Mouse (Mus musculus) liver, postnatal 0 days (tissue): ENCODE data around the gene Ajuba. TPM values are rescaled to one million over a fixed set of nuclear protein-coding genes. Genes with fewer than 3 reads are reported as not detected.

Source experiments
- ATAC-seq: fragments of 200-750 bp; cut with Nextera tagmentation; 2 replicates; pipeline ENCODE4 v1.8.0; 2017; ENCODE audit warnings: mild to moderate bottlenecking, moderate library complexity
- DNase-seq: peaks from one replicate; pipeline ENCODE4 v3.0.0-alpha.2; 2016
- H3K27ac ChIP-seq: fragments of 300-500 bp; sonication (generic); 2 replicates; pipeline ENCODE4 v1.5.1; 2014; ENCODE audit warnings: antibody characterized with exemption, moderate library complexity, mild to moderate bottlenecking, low read depth
- H3K27me3 ChIP-seq: fragments of 300-500 bp; sonication (generic); 2 replicates; pipeline ENCODE4 v1.6.1; 2014; ENCODE audit warnings: low read length, control low read depth, mixed read lengths; ENCODE audit not compliant: insufficient read depth
- H3K36me3 ChIP-seq: fragments of 300-500 bp; sonication (generic); replicated peaks from 2 replicates; pipeline ENCODE4 v1.6.1; 2014; ENCODE audit warnings: mild to moderate bottlenecking, control low read depth, low read length, moderate library complexity, mixed read lengths; ENCODE audit not compliant: insufficient read depth
- H3K4me1 ChIP-seq: fragments of 300-500 bp; sonication (generic); 2 replicates; pipeline ENCODE4 v1.6.1; 2014; ENCODE audit warnings: antibody characterized with exemption, mild to moderate bottlenecking, control low read depth; ENCODE audit not compliant: insufficient read depth
- H3K4me2 ChIP-seq: fragments of 300-500 bp; sonication (generic); 2 replicates; pipeline ENCODE4 v1.6.1; 2014; ENCODE audit warnings: low read depth, mild to moderate bottlenecking, low read length, moderate library complexity, mixed read lengths
- H3K4me3 ChIP-seq: fragments of 300-500 bp; sonication (generic); 2 replicates; pipeline ENCODE4 v1.5.1; 2014; ENCODE audit warnings: low read depth, low read length
- H3K9ac ChIP-seq: fragments of 300-500 bp; sonication (generic); replicated peaks from 2 replicates; pipeline ENCODE4 v1.6.1; 2014; ENCODE audit warnings: mild to moderate bottlenecking, moderate library complexity
- H3K9me3 ChIP-seq: fragments of 300-500 bp; sonication (generic); 2 replicates; pipeline ENCODE4 v1.6.1; 2016; ENCODE audit warnings: mild to moderate bottlenecking, control low read depth, low read length, mixed read lengths
- CTCF ChIP-seq: sonication (generic); IDR thresholded peaks from 2 replicates; pipeline ENCODE4 v1.5.1; 2016; ENCODE audit warnings: antibody characterized with exemption, low read depth
- EP300 ChIP-seq: IDR thresholded peaks from 2 replicates; pipeline ENCODE4 v1.6.1; 2016; ENCODE audit warnings: antibody characterized with exemption, low read depth, mild to moderate bottlenecking
- WGBS: fragments of 180-500 bp; shearing (Covaris S2); extraction: QIAGEN DNeasy Blood & Tissue Kit; methylation state at CpG from one replicate; pipeline ENCODE4 v1.1.7; 2014; ENCODE audit not compliant: insufficient replicate concordance; 5-methylcytosine and 5-hydroxymethylcytosine counted together
- polyA plus RNA-seq: library from polyadenylated mRNA; unstranded; fragments of >200 nt; fragmentation: Nextera tagmentation; extraction: Ambion mirVana; gene quantifications from 2 replicates; pipeline ENCODE4 v1.2.1, GENCODE M21; 2015

The Ajuba gene
- 6.6 and 11.1 TPM in 2 replicates for polyA plus RNA-seq

DNA sequence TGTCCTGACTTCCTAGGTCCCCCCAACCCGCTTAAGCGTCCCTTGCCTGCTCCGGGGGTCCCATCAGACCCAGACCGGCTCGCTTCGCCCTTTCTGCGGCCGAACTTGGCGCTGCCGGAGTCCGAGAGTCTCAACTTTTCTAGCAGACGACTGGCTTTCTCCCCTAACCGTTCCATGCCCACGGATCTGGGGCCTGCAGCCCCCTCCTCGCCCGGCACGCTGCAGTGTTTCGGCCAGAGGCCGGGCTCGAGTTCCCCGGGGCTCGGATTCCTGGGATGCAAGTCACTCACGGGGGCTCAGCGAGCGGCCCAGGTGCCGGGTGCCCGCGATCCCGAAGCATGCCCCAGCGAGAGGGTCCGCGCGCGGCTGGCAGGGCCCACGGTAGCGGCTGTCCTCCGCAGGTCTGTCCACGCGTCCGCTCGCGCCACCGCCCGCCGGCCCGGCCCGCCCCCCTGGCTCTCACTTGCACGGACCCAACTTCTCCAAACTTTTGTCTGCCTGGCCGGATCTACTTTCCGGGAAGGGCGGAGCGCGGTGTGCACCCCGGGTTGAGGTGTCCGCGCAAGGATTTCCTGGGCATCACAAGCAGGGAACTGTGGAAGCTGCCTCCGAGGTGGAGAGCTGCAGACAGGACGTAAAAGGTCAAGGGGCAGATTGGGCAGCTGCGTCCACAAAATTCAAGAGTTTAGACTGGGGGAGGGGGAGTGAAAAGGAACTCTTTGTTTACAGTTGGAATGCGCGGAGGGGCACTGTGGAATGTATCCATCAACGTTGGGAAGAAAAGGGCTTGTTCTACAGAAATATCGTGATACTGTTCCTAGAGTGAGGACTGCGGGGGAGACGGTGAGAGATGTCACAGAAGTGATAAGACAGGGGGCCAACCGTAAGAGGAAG is at the start of gene Ajuba:
Gene Ajuba, minus strand, starts transcription at position 470 of the 894 bp plus-strand sequence.
- TF ChIP-seq CTCF: no peak
- no peak for TF ChIP-seq EP300
- 1% methylated on average over 66 of the region's 66 CpGs for WGBS
- H3K27me3 ChIP-seq: peaks cover 41% of the 10 kb centered on the region
- peak within 1 kb of the TSS; percentile 67 for H3K4me3 ChIP-seq
- DNase-seq: peak; percentile 85
- H3K36me3 ChIP-seq: no peaks in the 10 kb centered on the region
- ATAC-seq: peak; percentile 71
- H3K4me1 ChIP-seq: peaks cover 50% of the 10 kb centered on the region
- no peaks in the 10 kb centered on the region for H3K9me3 ChIP-seq
- H3K9ac ChIP-seq: peak within 1 kb of the TSS; percentile 73
- peak within 1 kb of the TSS; percentile 97 for H3K4me2 ChIP-seq
- H3K27ac ChIP-seq: peak within 1 kb of the TSS; percentile 66

DNA sequence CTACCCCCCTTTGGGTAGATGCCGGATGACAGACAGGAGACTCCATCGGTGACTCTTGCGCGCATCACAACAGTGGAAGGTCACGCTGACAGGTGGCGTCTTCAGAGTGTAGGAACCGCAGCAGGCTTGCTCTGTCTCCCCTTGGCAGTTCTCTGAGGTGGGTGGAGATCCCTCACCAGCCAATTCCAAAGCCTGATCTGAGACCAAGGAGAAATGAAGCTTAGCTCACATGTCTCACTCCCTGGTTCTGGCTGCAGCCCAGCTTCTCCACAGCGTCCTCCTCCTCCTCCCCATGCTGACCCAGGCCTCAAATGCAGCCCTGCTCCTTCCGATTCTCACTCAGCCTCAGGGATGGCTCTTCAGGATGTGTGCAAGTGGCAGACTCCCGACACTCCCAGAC is 47.6 kb upstream of the Ajuba start:
- ATAC-seq (no peak), DNase-seq (no peak)
- WGBS: 74% methylated on average over 10 of the region's 10 CpGs
- Histone ChIP-seq H3K4me1 (no peaks in the 10 kb centered on the region), H3K9ac (no peak overlapping the region), H3K27ac (no peak overlapping the region), H3K36me3 (no peaks in the 10 kb centered on the region), H3K27me3 (no peaks in the 10 kb centered on the region), H3K4me3 (no peak overlapping the region), H3K4me2 (no peak overlapping the region), H3K9me3 (no peaks in the 10 kb centered on the region)
- TF ChIP-seq EP300: no peak
- no peak for TF ChIP-seq CTCF

DNA sequence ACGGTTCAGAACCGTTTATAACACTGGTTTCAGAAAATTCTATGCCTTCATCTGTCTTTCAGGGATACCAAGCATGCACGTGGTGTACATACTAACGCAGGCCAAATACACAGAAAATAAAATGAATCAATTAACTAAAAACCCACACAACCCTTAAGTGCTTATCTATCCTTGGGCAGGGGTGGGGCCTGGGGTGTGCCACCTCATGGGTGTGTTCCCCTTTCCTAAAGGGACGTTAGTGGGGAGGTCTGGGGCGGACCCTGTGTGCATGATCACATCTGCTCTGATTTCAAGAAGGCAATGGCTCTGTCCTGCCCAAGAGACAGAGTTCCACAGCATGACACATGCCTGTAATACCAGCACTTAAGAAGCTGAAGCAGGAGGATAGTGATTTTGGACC is 46.0 kb upstream of the Ajuba start:
- TF ChIP-seq CTCF (no peak), EP300 (no peak)
- no peak overlapping the region for H3K4me2 ChIP-seq
- 62% methylated on average over 6 of the region's 6 CpGs for WGBS
- no peak overlapping the region for H3K9ac ChIP-seq
- H3K27me3 ChIP-seq: no peaks in the 10 kb centered on the region
- DNase-seq (no peak), ATAC-seq (no peak)
- no peak overlapping the region for H3K27ac ChIP-seq
- no peak overlapping the region for H3K4me3 ChIP-seq
- H3K36me3 ChIP-seq: no peaks in the 10 kb centered on the region
- H3K9me3 ChIP-seq: no peaks in the 10 kb centered on the region
- no peaks in the 10 kb centered on the region for H3K4me1 ChIP-seq

DNA sequence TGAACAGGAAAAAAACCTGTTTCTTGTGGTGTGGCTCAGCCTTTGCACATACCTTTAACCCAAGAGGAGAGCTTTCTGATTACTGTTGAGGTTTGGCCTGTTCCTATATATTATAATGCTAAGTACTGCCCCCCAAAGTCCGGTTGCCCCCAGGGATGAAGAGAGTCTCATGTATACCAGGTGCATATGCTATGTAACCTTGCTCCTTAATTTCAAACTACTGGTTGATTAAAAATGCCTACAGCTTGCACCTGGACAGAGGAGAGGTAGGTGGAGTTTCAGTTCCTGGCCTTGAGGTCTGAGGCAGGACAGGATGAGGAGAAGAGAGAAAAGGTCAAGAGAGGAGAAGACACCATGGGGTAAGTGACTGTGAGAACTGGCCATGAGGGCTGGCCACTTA is 43.8 kb upstream of the Ajuba start, which contains the start of gene Psmb11:
Gene Psmb11, plus strand, starts transcription at position 301 of the 400 bp plus-strand sequence.
- H3K9ac ChIP-seq: no peak within 1 kb of the TSS
- WGBS: 91% methylated on average over 1 of the region's 1 CpGs

DNA sequence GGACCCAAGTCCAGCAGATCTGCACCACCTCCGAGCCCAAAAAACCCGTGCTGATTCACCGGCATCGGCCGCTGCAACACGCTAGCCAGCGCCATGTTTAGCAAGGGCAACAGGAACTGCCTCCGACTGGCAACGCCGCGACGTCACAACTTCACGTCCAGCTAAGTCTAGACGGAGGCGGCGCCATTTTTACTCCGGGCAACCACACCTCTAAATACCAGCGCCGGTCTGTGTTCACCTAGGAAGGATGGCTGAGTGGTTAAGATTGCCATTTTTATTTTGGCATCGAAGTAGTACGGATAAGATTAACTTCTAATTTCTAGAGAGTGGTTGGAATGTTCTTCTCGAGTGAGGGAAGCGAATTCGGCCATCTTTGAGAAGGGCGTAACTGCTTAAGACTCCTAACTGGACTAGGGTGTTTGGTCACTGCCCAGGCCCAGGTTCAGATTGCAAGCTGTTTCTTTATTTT is 40.6 kb upstream of the Ajuba start, which contains the start of gene Psmb5:
Gene Psmb5, minus strand, starts transcription at position 126 of the 469 bp plus-strand sequence.
- ATAC-seq (peak; percentile 95), DNase-seq (peak; percentile 90)
- H3K36me3 ChIP-seq: peaks cover 11% of the 10 kb centered on the region
- H3K4me3 ChIP-seq: peak within 1 kb of the TSS; percentile 81
- H3K9me3 ChIP-seq: no peaks in the 10 kb centered on the region
- H3K4me2 ChIP-seq: peak within 1 kb of the TSS; percentile 82
- WGBS: under 1% methylated on average over 20 of the region's 25 CpGs
- no peak for TF ChIP-seq CTCF
- TF ChIP-seq EP300: peak; percentile 34; the same call in 1 of the 2 replicates
- H3K4me1 ChIP-seq: peaks cover 10% of the 10 kb centered on the region; the same call in 1 of the 2 replicates
- H3K27me3 ChIP-seq: no peaks in the 10 kb centered on the region
- peak within 1 kb of the TSS; percentile 71 for H3K27ac ChIP-seq
- H3K9ac ChIP-seq: peak within 1 kb of the TSS; percentile 75

More for the DNA sequence above, 43.8 kb upstream of the Ajuba start, which contains the start of gene Psmb11:
- Histone ChIP-seq H3K4me3 (no peak within 1 kb of the TSS), H3K27ac (no peak within 1 kb of the TSS), H3K36me3 (no peaks in the 10 kb centered on the region), H3K27me3 (no peaks in the 10 kb centered on the region), H3K9me3 (no peaks in the 10 kb centered on the region), H3K4me2 (no peak within 1 kb of the TSS), H3K4me1 (peaks cover 10% of the 10 kb centered on the region; the same call in 1 of the 2 replicates)
- DNase-seq: no peak
- no peak for ATAC-seq
- TF ChIP-seq CTCF (no peak), EP300 (no peak)
